In the genomic region with DNA sequence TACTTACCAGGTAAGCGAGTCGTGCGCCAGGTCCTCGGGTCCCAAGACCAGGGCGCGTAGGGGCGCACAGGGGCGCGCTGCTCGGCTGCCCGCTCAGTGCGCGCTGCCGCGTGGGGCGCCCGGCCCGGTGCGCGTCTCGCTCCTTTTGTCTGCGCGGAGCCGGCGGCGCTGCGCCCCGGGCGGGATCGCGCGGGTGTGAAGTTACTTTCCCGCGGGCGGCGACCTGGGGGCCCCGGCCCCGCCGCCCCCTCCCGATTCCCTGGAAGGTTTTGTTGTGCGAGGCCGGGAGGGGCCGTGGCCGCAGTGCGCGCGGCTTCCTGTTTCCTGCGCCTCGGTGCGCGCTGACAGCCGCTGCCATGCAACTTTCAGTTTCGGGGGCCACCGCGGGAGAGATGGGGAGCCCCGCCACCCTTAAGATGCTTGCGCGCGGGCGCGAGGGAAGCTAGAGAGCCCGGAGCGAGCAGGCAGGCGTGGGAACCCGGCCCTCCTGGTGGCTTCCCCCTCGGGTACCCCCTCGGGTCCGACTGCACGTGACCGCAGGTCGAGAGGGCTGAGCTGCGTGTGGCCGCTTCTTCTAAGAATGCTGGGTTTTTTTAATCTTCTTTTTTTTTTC, we compare ENCODE assay signal across 8 mouse cellular contexts.
A peak's percentile ranks its signal among the peaks of the same experiment; 100 is the strongest.
DNase-seq lines count a peak whose midpoint lies in the region; ATAC-seq and TF ChIP-seq lines count a peak whose summit lies in the region.

No protein-coding gene starts in this region.

- TF ChIP-seq CTCF in ES-Bruce4 (IDR thresholded peaks at IDR 0.05; ENCODE audit: low read depth, low read length): no peak

- H3K36me3 ChIP-seq in ES-Bruce4 (ENCODE audit: control insufficient read depth, insufficient read depth, low read length, poor library complexity, severe bottlenecking): no peaks in the 10 kb centered on the region
- no peaks in the 10 kb centered on the region for H3K36me3 ChIP-seq in forebrain, embryonic 14.5 days (ENCODE audit: control insufficient read depth, insufficient read depth, low read length)
- no peaks in the 10 kb centered on the region for H3K36me3 ChIP-seq in hindbrain, embryonic 14.5 days (replicated peaks; ENCODE audit: control insufficient read depth, insufficient read depth)
- H3K36me3 ChIP-seq in midbrain, embryonic 16.5 days (ENCODE audit: control insufficient read depth, insufficient read depth, low read length): no peaks in the 10 kb centered on the region
- H3K36me3 ChIP-seq in stomach, embryonic 15.5 days: no peaks in the 10 kb centered on the region

- ATAC-seq in forebrain, embryonic 14.5 days: no peak
- no peak for ATAC-seq in hindbrain, embryonic 14.5 days (ENCODE audit: low FRiP score)
- ATAC-seq in midbrain, embryonic 16.5 days: no peak
- no peak for ATAC-seq in stomach, embryonic 15.5 days (ENCODE audit: insufficient read depth, low FRiP score, low read depth)

- H3K27me3 ChIP-seq in ES-Bruce4 (ENCODE audit: control insufficient read depth, insufficient read depth, low read length, poor library complexity, severe bottlenecking): peaks cover 2% of the 10 kb centered on the region; the same call in 1 of the 2 replicates
- no peaks in the 10 kb centered on the region for H3K27me3 ChIP-seq in forebrain, embryonic 14.5 days (replicated peaks; ENCODE audit: control insufficient read depth, insufficient read depth, low read length)
- no peaks in the 10 kb centered on the region for H3K27me3 ChIP-seq in hindbrain, embryonic 14.5 days (ENCODE audit: control insufficient read depth, insufficient read depth, low read length)
- no peaks in the 10 kb centered on the region for H3K27me3 ChIP-seq in midbrain, embryonic 16.5 days (ENCODE audit: control insufficient read depth, insufficient read depth, low read depth, low read length)
- no peaks in the 10 kb centered on the region; the same call in 1 of the 2 replicates for H3K27me3 ChIP-seq in stomach, embryonic 15.5 days (replicated peaks)

- peak overlapping the region; percentile 90 for H3K4me2 ChIP-seq in forebrain, embryonic 14.5 days (ENCODE audit: low read length)
- H3K4me2 ChIP-seq in hindbrain, embryonic 14.5 days (replicated peaks): peak overlapping the region; percentile 98
- peak overlapping the region; percentile 89 for H3K4me2 ChIP-seq in midbrain, embryonic 16.5 days (ENCODE audit: low read length)
- peak overlapping the region; percentile 99 for H3K4me2 ChIP-seq in stomach, embryonic 15.5 days

- no peaks in the 10 kb centered on the region for H3K9me3 ChIP-seq in ES-Bruce4 (replicated peaks; ENCODE audit: control insufficient read depth, insufficient read depth, low read length, poor library complexity, severe bottlenecking)
- H3K9me3 ChIP-seq in forebrain, embryonic 14.5 days (replicated peaks; ENCODE audit: control insufficient read depth, low read length): no peaks in the 10 kb centered on the region
- no peaks in the 10 kb centered on the region for H3K9me3 ChIP-seq in hindbrain, embryonic 14.5 days (ENCODE audit: control insufficient read depth, low read length)
- H3K9me3 ChIP-seq in midbrain, embryonic 16.5 days (replicated peaks; ENCODE audit: control insufficient read depth, low read length, poor library complexity, severe bottlenecking): no peaks in the 10 kb centered on the region
- no peaks in the 10 kb centered on the region for H3K9me3 ChIP-seq in stomach, embryonic 15.5 days

- no peaks in the 10 kb centered on the region for H3K4me1 ChIP-seq in ES-Bruce4 (ENCODE audit: control insufficient read depth, insufficient read depth, low read length)
- peaks cover 60% of the 10 kb centered on the region for H3K4me1 ChIP-seq in forebrain, embryonic 14.5 days (ENCODE audit: control insufficient read depth, insufficient read depth, low read length)
- H3K4me1 ChIP-seq in hindbrain, embryonic 14.5 days (replicated peaks; ENCODE audit: control insufficient read depth, insufficient read depth, low read length): peaks cover 69% of the 10 kb centered on the region
- peaks cover 65% of the 10 kb centered on the region for H3K4me1 ChIP-seq in midbrain, embryonic 16.5 days (ENCODE audit: control insufficient read depth, insufficient read depth, low read length)
- peaks cover 74% of the 10 kb centered on the region for H3K4me1 ChIP-seq in stomach, embryonic 15.5 days

- peak overlapping the region; percentile 78 for H3K9ac ChIP-seq in ES-Bruce4 (ENCODE audit: low read depth, poor library complexity, severe bottlenecking)
- H3K9ac ChIP-seq in forebrain, embryonic 14.5 days (ENCODE audit: low read length): peak overlapping the region; percentile 97
- peak overlapping the region; percentile 94 for H3K9ac ChIP-seq in hindbrain, embryonic 14.5 days
- peak overlapping the region; percentile 94 for H3K9ac ChIP-seq in midbrain, embryonic 16.5 days (ENCODE audit: low read depth, low read length)
- peak overlapping the region; percentile 65 for H3K9ac ChIP-seq in stomach, embryonic 15.5 days

- peak overlapping the region; percentile 71 for H3K4me3 ChIP-seq in ES-Bruce4 (ENCODE audit: low read depth, low read length)
- peak overlapping the region; percentile 95 for H3K4me3 ChIP-seq in forebrain, embryonic 14.5 days (ENCODE audit: low read depth, low read length)
- peak overlapping the region; percentile 87 for H3K4me3 ChIP-seq in hindbrain, embryonic 14.5 days (replicated peaks; ENCODE audit: low read length)
- H3K4me3 ChIP-seq in midbrain, embryonic 16.5 days (ENCODE audit: low read depth, low read length): peak overlapping the region; percentile 76
- peak overlapping the region; percentile 71 for H3K4me3 ChIP-seq in stomach, embryonic 15.5 days (replicated peaks)

- no peak for TF ChIP-seq POLR2A in ES-Bruce4 (IDR thresholded peaks at IDR 0.05; ENCODE audit: insufficient read depth, low read length)

- TF ChIP-seq EP300 in ES-Bruce4 (IDR thresholded peaks at IDR 0.05; ENCODE audit: insufficient read depth, low read depth, low read length): no peak

- no peak overlapping the region for H3K27ac ChIP-seq in ES-Bruce4 (ENCODE audit: insufficient read depth, low read length)
- H3K27ac ChIP-seq in forebrain, embryonic 14.5 days (ENCODE audit: low read depth, low read length): peak overlapping the region; percentile 100
- peak overlapping the region; percentile 100 for H3K27ac ChIP-seq in hindbrain, embryonic 14.5 days
- peak overlapping the region; percentile 99 for H3K27ac ChIP-seq in midbrain, embryonic 16.5 days (ENCODE audit: low read length)
- H3K27ac ChIP-seq in stomach, embryonic 15.5 days: peak overlapping the region; percentile 91

- peak; percentile 78 for DNase-seq in adrenal gland, postnatal 14 days
- peak; percentile 61 for DNase-seq in forebrain, embryonic 14.5 days (ENCODE audit: low spot score)
- DNase-seq in hindbrain, embryonic 14.5 days (ENCODE audit: low spot score): peak; percentile 68
- peak; percentile 67 for DNase-seq in liver
- no peak for DNase-seq in frontal cortex, postnatal 10 days (ENCODE audit: low spot score in 2 of 2)

- WGBS in forebrain, embryonic 14.5 days: under 1% methylated on average over 43 of the region's 73 CpGs
- under 1% methylated on average over 70 of the region's 73 CpGs for WGBS in hindbrain, embryonic 14.5 days
- WGBS in midbrain, embryonic 16.5 days: under 1% methylated on average over 71 of the region's 73 CpGs
- WGBS in stomach, embryonic 15.5 days: under 1% methylated on average over 73 of the region's 73 CpGs

Comparison
In these comparisons a context has a peak if more than half of its experiments do, and no peak if none do; other contexts are left out.
1. DNase-seq: peak in adrenal gland, postnatal 14 days (single experiment), forebrain, embryonic 14.5 days (single experiment), hindbrain, embryonic 14.5 days (single experiment) and liver (single experiment); none in frontal cortex, postnatal 10 days (0 of 2).
2. Peak in every context shown above with its lines, with median percentiles within 50 percentile points of each other: H3K4me3 ChIP-seq, H3K9ac ChIP-seq and H3K4me2 ChIP-seq.